Mouse (Mus musculus) heart, adult 2 months (tissue): ENCODE results near the gene Bcas1. TPM values are rescaled to one million over a fixed set of nuclear protein-coding genes. Genes with fewer than 3 reads are reported as not detected.

ENCODE experiments used
- DNase-seq, 2 experiments: peaks; one replicate each; pipeline ENCODE4 v3.0.0; 2021
- H3K27ac ChIP-seq: fragments of 200-600 bp; 2 replicates; pipeline ENCODE4 v1.8.1; 2022
- H3K27me3 ChIP-seq: fragments of 200-500 bp; 2 replicates; pipeline ENCODE4 v1.6.1; 2012; ENCODE audit warnings: mild to moderate bottlenecking, low read length, inconsistent platforms, mixed read lengths; ENCODE audit not compliant: control insufficient read depth, insufficient read depth
- H3K36me3 ChIP-seq: fragments of 200-500 bp; 2 replicates; pipeline ENCODE4 v1.6.1; 2012; ENCODE audit warnings: low read length, inconsistent platforms; ENCODE audit not compliant: control insufficient read depth, insufficient read depth
- H3K4me1 ChIP-seq: fragments of 200-500 bp; 2 replicates; pipeline ENCODE4 v1.6.1; 2011; ENCODE audit warnings: low read length; ENCODE audit not compliant: control insufficient read depth, insufficient read depth
- H3K4me3 ChIP-seq: fragments of 200-600 bp; 2 replicates; pipeline ENCODE4 v1.8.1; 2022
- H3K79me2 ChIP-seq: fragments of 200-500 bp; replicated peaks from 2 replicates; pipeline ENCODE4 v1.6.1; 2012; ENCODE audit warnings: mild to moderate bottlenecking, inconsistent platforms, low read length, moderate library complexity, mixed read lengths; ENCODE audit not compliant: control insufficient read depth, insufficient read depth
- H3K9ac ChIP-seq: fragments of 200-500 bp; 2 replicates; pipeline ENCODE4 v1.6.1; 2012; ENCODE audit warnings: low read depth, mild to moderate bottlenecking, control low read depth, inconsistent platforms, low read length, mixed read lengths
- CTCF ChIP-seq: fragments of 200-600 bp; IDR thresholded peaks from 2 replicates; pipeline ENCODE4 v1.8.1; 2022; ENCODE audit warnings: antibody characterized with exemption, mild to moderate bottlenecking, moderate library complexity
- EP300 ChIP-seq: fragments of 200-500 bp; IDR thresholded peaks from 2 replicates; pipeline ENCODE4 v1.6.1; 2011; ENCODE audit warnings: low read depth, low read length, control low read depth; ENCODE audit not compliant: insufficient read depth
- POLR2A ChIP-seq: fragments of 200-500 bp; IDR thresholded peaks from 2 replicates; pipeline ENCODE4 v1.6.1; 2011; ENCODE audit warnings: mild to moderate bottlenecking, low read depth, low read length, control low read depth; ENCODE audit not compliant: insufficient read depth
- WGBS: fragments of 180-500 bp; shearing (Covaris S2); methylation state at CpG from one replicate; pipeline ENCODE4 v1.1.7; 2018; 5-methylcytosine and 5-hydroxymethylcytosine counted together
- intact Hi-C: fragments of 180-260 bp; cut with DNase I; formaldehyde crosslinking; loops from one replicate; pipeline ENCODE4 v1.15.1; 2025
- polyA plus RNA-seq: library from polyadenylated mRNA; depleted of rRNA; stranded (reverse); fragments of >200 nt; gene quantifications from 2 replicates; pipeline ENCODE4 v1.2.3, GENCODE M21; 2012
- total RNA-seq, 2 experiments: library from RNA; stranded (reverse); gene quantifications; 2 replicates each; pipeline ENCODE4 v1.2.3; 2021

Bcas1 gene
- total and polyA plus RNA-seq, 3 experiments = 0.14 to 1.1 (median 0.26) TPM

DNA sequence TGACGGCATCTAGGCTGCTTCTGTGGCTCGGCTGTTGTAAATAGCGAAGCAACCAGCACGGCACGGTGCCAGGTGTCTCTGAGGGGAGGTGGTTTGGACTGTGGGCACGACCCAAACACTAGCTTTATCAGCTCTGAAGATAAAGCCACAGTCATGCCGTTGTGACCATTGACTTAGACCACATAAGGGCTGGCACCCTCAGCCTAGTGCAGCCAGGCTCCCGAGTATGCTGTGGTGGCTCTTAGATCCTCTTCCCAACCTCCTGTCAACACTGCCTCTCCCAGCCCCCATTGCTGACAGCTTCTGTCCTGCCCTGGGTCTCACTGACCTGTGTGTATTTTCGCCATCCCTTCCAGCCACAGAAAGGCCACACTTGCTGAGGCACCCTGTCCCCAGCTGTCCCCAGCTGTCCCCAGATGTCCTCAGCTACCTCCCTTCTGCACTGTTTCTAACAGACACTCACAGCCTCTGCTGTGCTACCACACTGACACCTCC lies 91.3 kb downstream of the Bcas1 start:
- Histone ChIP-seq H3K27ac (no peak overlapping the region), H3K4me1 (peaks cover 4% of the 10 kb centered on the region), H3K79me2 (no peaks in the 10 kb centered on the region), H3K36me3 (no peaks in the 10 kb centered on the region), H3K27me3 (no peaks in the 10 kb centered on the region), H3K9ac (no peak overlapping the region), H3K4me3 (no peak overlapping the region)
- WGBS = 26% methylated on average over 9 of the region's 9 CpGs
- TF ChIP-seq EP300 = peak; percentile 69; the same call in 1 of the 2 replicates
- no peak for TF ChIP-seq POLR2A
- TF ChIP-seq CTCF = no peak
- intact Hi-C loops = no loop called here
- peak; percentile 53 for DNase-seq

GRCm38 (mm10) chr2:170335168-170335567 lies 92.5 kb downstream of the Bcas1 start:
- no peaks in the 10 kb centered on the region for H3K79me2 ChIP-seq
- no peak overlapping the region for H3K27ac ChIP-seq
- H3K27me3 ChIP-seq = no peaks in the 10 kb centered on the region
- H3K4me1 ChIP-seq = peaks cover 7% of the 10 kb centered on the region
- no peaks in the 10 kb centered on the region for H3K36me3 ChIP-seq
- H3K9ac ChIP-seq = no peak overlapping the region
- 89% methylated on average over 5 of the region's 5 CpGs for WGBS
- no peak overlapping the region for H3K4me3 ChIP-seq
- no peak for TF ChIP-seq EP300
- no peak for TF ChIP-seq CTCF
- no peak for TF ChIP-seq POLR2A
- DNase-seq = no peak
- intact Hi-C loops = no loop called here

DNA sequence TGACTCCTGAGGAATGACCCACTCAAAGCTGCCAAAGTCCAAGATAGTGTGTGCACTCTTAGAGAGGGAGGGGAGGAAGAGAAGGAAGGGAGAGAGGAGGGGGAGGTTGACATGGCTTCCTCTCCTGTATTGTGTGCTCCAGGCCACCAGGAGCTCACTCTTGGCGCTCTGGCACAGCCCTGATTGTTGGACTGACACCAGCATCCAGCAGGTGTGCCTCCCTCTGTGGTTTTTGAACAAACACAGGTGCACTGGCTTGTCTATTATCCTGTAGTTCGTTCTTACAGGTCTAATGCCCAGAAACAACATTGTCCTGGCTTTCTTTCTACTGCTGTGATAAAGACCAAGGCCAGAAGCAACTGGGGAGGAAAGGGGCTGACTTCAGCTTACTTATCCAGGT lies 95.8 kb downstream of the Bcas1 start:
- no peaks in the 10 kb centered on the region for H3K79me2 ChIP-seq
- 62% methylated on average over 2 of the region's 2 CpGs for WGBS

DNA sequence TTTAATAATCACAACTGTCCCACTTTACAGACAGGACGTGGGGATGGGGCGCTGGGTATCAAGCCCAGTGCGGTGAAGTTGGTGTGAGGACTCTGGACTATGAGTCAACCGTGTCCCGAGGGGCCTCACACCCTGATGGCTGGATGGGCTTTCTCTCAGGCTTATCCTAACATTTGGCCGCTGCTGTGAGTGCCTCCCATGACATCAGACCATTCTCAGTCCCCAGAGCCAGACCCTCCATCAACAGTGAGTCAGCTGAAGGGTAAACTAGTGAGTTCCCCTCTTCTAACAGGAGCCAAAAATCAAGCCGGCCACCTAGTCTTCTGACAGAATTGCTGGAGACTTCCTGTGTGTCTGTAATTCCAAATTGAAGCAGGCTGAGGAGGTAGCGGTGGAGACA lies 97.2 kb downstream of the Bcas1 start:
- Histone ChIP-seq H3K4me1 (peaks cover 5% of the 10 kb centered on the region), H3K36me3 (no peaks in the 10 kb centered on the region), H3K9ac (no peak overlapping the region), H3K27ac (peak overlapping the region; percentile 59), H3K27me3 (no peaks in the 10 kb centered on the region), H3K4me3 (no peak overlapping the region), H3K79me2 (no peaks in the 10 kb centered on the region)
- TF ChIP-seq CTCF (no peak), EP300 (no peak), POLR2A (no peak)
- WGBS = 35% methylated on average over 8 of the region's 8 CpGs
- DNase-seq = peak; percentile 75 to 83
- intact Hi-C loops = loop anchor here (5.0 kb wide), 1 partner anchor 43 kb away; no protein-coding TSS in a partner anchor

More for the DNA sequence above, 95.8 kb downstream of the Bcas1 start:
- Histone ChIP-seq H3K9ac (no peak overlapping the region), H3K27me3 (no peaks in the 10 kb centered on the region), H3K4me3 (no peak overlapping the region), H3K36me3 (no peaks in the 10 kb centered on the region), H3K4me1 (peaks cover 9% of the 10 kb centered on the region), H3K27ac (no peak overlapping the region)
- TF ChIP-seq POLR2A (no peak), EP300 (no peak), CTCF (no peak)
- no peak for DNase-seq
- intact Hi-C loops = loop anchor here (5.0 kb wide), 1 partner anchor 45 kb away; no protein-coding TSS in a partner anchor

- WGBS = 38% methylated on average over 13 of the region's 13 CpGs
- no peak for TF ChIP-seq EP300
- TF ChIP-seq POLR2A = no peak
- no peak for TF ChIP-seq CTCF
- DNase-seq = peak in 1 of 2 experiments; percentile 38
Observed at GRCm38 (mm10) chr2:170329921-170330320, 97.7 kb downstream of the Bcas1 start.

DNA sequence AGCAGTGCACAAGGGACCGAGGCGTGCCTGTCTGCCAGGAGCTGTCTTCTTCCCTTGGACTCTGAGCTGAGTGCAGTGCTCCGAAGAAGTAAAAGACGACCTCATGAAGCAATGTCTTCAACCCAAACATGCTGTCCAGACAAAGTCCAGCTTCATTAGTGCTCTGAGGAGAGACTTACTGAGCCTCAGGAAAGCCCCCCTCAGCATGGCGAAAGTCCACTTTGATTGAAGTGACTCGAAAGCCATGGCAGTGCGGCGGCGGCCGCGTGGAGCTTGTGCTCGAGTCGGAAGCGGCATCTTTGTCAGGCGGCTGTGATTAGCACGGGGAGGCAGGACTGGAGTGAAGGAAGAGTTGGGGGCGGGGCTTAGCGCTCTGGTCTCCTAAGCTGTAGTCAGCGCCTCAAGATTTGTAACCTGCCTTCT lies 103.7 kb downstream of the Bcas1 start:
- H3K36me3 ChIP-seq = no peaks in the 10 kb centered on the region
- no peaks in the 10 kb centered on the region for H3K27me3 ChIP-seq
- H3K27ac ChIP-seq = no peak overlapping the region
- WGBS = 8% methylated on average over 19 of the region's 19 CpGs
- intact Hi-C loops = no loop called here
- DNase-seq = peak; percentile 62 to 66
- peak overlapping the region; percentile 68 for H3K9ac ChIP-seq
- peak; percentile 40; the same call in 1 of the 2 replicates for TF ChIP-seq POLR2A
- TF ChIP-seq EP300 = no peak
- H3K79me2 ChIP-seq = no peaks in the 10 kb centered on the region
- no peak overlapping the region; the same call in 1 of the 2 replicates for H3K4me3 ChIP-seq
- H3K4me1 ChIP-seq = peaks cover 6% of the 10 kb centered on the region

More at GRCm38 (mm10) chr2:170329921-170330320, 97.7 kb downstream of the Bcas1 start:
- Histone ChIP-seq H3K36me3 (no peaks in the 10 kb centered on the region), H3K27me3 (no peaks in the 10 kb centered on the region), H3K4me3 (no peak overlapping the region), H3K4me1 (peaks cover 5% of the 10 kb centered on the region), H3K9ac (no peak overlapping the region), H3K79me2 (no peaks in the 10 kb centered on the region), H3K27ac (peak overlapping the region; percentile 59; the same call in 1 of the 2 replicates)
- intact Hi-C loops = loop anchor here (5.0 kb wide), 1 partner anchor 43 kb away; no protein-coding TSS in a partner anchor

DNA sequence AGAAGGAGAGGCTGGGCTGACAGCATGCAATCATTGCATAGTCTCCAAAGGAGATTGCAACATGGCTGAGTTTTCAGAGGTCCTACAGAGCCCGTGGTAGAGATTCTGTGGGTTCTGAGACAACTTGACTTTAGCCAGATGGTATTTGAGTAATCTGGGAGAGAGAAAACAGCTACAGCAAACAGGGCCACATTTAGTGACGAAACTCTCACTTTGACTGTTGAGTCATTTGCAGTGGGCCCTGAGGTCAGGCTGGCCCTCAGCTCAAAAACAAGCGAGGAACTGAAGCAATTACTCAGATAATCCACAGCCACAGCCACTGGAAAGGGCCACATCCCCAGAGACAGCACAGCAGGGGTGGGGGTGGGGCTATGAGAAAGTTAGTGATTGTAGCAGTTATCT lies 105.6 kb downstream of the Bcas1 start:
- H3K27me3 ChIP-seq = no peaks in the 10 kb centered on the region
- no peaks in the 10 kb centered on the region for H3K79me2 ChIP-seq
- no peaks in the 10 kb centered on the region for H3K36me3 ChIP-seq
- H3K4me1 ChIP-seq = peaks cover 8% of the 10 kb centered on the region
- WGBS = 43% methylated on average over 3 of the region's 3 CpGs
- peak; percentile 59 to 71 for DNase-seq
- TF ChIP-seq POLR2A (no peak), EP300 (0 out of 2 replicates have a peak, but pooled peaks have one; percentile 9), CTCF (no peak)
- intact Hi-C loops = no loop called here
- H3K4me3 ChIP-seq = no peak overlapping the region
- H3K9ac ChIP-seq = no peak overlapping the region
- H3K27ac ChIP-seq = peak overlapping the region; percentile 65
